Mouse (Mus musculus) frontal cortex, postnatal 36 days (tissue): ENCODE measurements at regions not wholly inside any gene's neighbourhood (a gene's known extent, or its start where the extent isn't known, plus 50 kb on each side); places are given as distances from the start of the nearest gene placed in this dataset.
"Not testable (repeated sequence)": the region's sequence is repeated elsewhere in the genome, so short reads cannot be mapped to it uniquely, and the experiment has no call there.

Source experiments
- DNase-seq, 2 experiments: peaks; one replicate each; pipeline ENCODE4 v3.0.0; 2022; ENCODE audit warnings: low spot score in 2 of 2

- DNase-seq: no peak
Measured at GRCm38 (mm10) chr2:63580489-63581139, 396.5 kb upstream of the Kcnh7 start.

- no peak for DNase-seq
Measured at GRCm38 (mm10) chr2:63575172-63575571, 391.1 kb upstream of the Kcnh7 start.

GRCm38 (mm10) chr2:63574008-63574703, 390.1 kb upstream of the Kcnh7 start:
- DNase-seq: no peak

GRCm38 (mm10) chr2:63573015-63573807, 389.1 kb upstream of the Kcnh7 start:
- no peak for DNase-seq

- no peak for DNase-seq
Measured at GRCm38 (mm10) chr2:63556858-63557419, 372.9 kb upstream of the Kcnh7 start.

- not testable (repeated sequence) for DNase-seq
Measured at GRCm38 (mm10) chr2:63541836-63542235, 357.7 kb upstream of the Kcnh7 start.

GRCm38 (mm10) chr2:63518534-63518933, 334.4 kb upstream of the Kcnh7 start:
- no peak for DNase-seq

GRCm38 (mm10) chr2:63513554-63514226, 329.6 kb upstream of the Kcnh7 start:
- DNase-seq: peak in 1 of 2 experiments; percentile 11

GRCm38 (mm10) chr2:63503939-63504338, 319.9 kb upstream of the Kcnh7 start:
- DNase-seq: no peak

GRCm38 (mm10) chr2:63476411-63476810, 292.3 kb upstream of the Kcnh7 start:
- no peak for DNase-seq

- no peak for DNase-seq
Measured at GRCm38 (mm10) chr2:63475255-63475654, 291.2 kb upstream of the Kcnh7 start.

GRCm38 (mm10) chr2:63473699-63474098, 289.6 kb upstream of the Kcnh7 start:
- DNase-seq: peak; percentile 26 to 79

- no peak for DNase-seq
Measured at GRCm38 (mm10) chr2:63472248-63472647, 288.2 kb upstream of the Kcnh7 start.

GRCm38 (mm10) chr2:63459112-63459511, 275.0 kb upstream of the Kcnh7 start:
- DNase-seq: no peak

GRCm38 (mm10) chr2:63454263-63455011, 270.4 kb upstream of the Kcnh7 start:
- peak; percentile 51 to 83 for DNase-seq

GRCm38 (mm10) chr2:63452891-63453290, 268.8 kb upstream of the Kcnh7 start:
- DNase-seq: peak; percentile 18 to 51

GRCm38 (mm10) chr2:63452164-63452563, 268.1 kb upstream of the Kcnh7 start:
- no peak for DNase-seq

GRCm38 (mm10) chr2:63434327-63434726, 250.2 kb upstream of the Kcnh7 start:
- DNase-seq: no peak

GRCm38 (mm10) chr2:63405405-63405804, 221.3 kb upstream of the Kcnh7 start:
- DNase-seq: no peak
